Mouse (Mus musculus) brain, embryonic 18.5 days (tissue): Measurements from ENCODE around the gene Edaradd.

ENCODE experiments used
- DNase-seq: peaks from one replicate; pipeline ENCODE4 v3.0.0-alpha.2; 2012; ENCODE audit warnings: low read depth, low spot score

The Edaradd gene

DNA sequence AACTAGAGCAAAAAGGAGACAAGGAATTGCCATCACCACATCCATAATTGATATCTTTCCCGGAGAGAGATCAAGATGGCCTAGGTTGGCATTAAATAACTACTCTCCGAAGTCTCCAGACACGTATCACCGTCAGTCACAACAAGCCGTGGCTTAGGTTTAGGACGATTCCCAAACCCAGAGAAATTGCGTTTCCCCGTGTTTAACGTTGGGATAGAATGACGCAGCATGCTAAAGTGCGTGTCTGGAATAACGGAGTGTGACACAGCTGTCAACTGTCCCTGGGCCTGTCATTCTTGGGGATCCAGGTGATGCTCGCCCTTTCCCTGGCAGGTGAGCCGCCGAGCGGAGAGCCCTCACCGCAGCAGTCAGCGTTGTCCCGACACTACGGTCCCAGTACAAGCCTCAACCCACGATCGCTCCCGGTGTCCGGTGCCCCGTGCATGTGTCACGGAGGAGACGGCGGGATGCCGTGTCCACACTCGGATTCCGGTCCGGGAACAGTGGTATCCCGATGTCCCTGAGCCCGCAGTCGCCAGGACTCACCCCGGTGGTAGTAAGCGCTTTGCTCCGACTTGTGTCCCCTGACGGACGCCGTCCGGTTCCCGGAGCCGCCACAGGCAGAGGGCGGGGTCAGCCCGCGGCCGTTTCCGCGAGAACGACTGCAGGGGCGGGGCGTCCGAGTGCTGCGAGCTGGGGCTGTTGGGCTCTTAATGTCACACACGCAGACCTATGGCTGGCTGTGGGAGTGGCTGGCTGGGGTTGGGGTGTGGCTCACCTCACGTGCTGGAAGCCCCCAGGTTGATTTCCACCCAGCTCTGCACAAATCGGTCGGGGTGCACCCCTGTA is 59.1 kb downstream of the Edaradd start:
- peak; percentile 54 for DNase-seq

DNA sequence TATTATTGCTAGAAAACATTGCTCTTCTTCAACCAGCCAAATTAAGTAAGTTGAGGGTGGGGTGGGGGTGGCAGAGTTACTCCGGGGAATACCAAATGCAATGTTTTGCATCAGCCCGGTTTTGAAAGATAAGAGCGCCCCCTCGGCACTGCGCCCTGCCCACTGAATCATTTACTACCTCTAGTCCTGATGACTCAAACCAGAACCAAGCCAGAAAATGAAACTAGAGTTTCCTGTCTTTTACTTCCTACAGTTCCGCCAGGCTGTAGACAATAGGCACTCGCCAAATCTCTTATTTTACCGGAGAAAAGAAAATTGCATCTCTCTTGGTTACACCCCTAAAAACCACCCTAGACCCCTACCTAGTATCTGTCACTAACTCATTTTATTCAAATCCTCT is 59.8 kb downstream of the Edaradd start:
- no peak for DNase-seq

DNA sequence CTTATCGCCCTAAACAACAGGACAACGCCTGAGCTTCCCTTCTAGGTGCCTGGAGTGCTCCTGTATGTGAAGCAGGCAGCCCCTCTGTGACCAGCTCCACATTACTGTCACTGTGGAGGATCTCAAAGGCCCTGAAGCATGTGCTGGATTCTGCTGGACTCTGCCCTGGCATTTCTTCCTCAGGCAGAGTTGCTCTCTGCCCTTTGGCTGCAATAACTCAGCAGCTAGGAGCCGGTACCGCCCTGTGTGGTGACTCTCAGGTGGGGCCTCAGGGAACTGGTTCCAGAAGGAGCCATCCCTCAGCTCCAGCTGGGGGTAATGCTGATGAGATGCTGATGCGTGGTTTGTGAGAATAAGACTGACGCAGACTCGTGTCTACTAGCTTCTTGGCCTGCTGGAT is 63.5 kb downstream of the Edaradd start:
- DNase-seq, result no peak

DNA sequence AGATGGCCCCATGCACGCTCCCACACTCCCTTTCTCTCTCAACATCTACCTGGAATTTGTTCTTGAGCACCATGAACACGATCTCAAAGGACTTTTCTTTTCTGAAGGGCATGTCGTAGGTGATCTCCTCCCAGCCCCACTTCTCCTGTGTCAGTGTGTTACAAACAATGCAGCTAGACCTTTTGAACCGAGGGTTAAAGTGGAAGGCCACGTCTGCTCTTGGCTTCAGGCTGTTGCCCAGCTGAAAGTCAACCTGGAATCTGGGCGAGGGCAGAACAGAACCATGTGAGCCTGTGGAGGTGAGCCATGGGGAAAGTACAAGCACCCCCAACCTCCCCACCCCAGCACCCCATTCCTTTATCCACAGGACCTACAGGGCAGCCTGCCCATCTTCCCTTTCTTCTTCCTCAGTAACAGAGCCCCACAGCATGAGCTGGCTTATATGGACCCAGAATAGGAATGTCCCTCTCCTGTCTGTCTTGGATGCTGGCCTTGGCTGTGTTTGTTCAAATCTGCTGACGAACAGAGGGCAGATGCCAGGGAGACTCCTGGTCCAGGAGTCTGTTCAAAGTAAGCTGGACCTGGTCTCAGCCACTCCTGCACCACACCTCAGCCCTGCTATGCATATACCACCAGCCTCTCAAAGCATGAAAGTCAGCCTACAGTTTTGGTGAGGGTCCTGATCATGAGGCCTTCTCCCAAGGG is 65.4 kb downstream of the Edaradd start:
- no peak for DNase-seq

DNA sequence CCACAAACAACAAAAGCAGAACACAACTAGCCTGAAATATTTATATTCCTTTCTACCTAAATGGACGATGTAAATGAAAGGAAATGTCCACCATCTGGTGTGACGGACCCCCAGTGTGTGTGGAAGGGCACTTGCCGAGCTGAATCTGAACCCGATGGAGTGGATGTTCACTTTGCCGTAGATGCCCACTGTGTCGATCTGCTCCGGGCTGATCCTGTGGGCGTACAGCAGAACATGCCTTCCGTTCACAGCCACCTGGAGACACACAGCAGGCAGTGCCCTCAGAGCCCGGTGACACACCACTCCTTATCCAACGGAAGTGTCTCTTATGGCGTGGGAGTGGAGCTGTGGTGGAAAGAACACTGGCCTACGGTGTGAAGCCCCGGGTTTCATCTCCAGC is 67.1 kb downstream of the Edaradd start:
- DNase-seq, result no peak

DNA sequence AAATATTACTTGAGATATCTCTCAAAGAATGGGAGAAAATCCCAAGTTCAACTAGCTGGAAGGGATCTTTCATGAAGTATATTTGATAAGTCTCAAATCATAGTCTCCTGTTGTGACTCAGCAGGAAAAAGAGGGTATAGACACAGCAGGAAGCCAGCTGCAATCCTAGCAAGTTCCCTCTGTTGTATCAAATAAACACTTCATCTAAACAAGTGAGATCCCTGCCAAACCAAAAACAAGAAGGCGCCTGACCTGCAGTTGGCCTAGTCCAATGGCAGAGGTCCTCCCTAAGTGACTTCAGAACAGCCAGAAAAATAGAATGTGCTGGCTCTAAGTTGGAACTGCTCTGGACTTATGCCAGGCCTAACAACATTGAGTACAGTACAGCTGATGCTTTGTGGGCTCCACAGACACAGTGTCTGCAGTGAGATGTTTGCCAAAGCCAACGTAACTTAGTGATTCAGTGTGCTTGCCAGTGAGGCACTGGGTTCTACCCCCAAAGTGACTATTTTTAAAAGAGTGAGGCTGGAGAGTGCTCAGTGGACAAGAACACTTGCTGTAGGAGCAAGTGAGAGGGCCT is 78.1 kb downstream of the Edaradd start:
- no peak for DNase-seq

DNA sequence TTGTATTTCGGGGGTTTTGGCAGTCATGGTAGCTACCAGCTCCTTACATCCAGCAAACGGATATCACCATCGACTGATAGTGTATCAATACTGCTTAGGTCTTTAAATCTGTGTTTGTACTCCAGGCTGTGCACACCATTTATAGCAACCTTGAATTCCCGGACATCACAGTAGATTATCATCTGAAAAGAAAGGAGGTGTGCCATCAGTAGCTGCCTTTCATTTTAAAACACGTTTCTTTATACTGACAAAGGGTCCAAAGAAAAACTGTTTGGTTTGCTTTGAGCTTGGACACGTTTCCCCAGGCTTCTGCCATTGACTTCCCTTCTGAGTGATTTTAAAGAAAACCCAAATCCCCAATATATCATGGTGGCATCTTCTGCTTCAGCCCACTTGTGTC is 79.4 kb downstream of the Edaradd start:
- DNase-seq, result no peak

DNA sequence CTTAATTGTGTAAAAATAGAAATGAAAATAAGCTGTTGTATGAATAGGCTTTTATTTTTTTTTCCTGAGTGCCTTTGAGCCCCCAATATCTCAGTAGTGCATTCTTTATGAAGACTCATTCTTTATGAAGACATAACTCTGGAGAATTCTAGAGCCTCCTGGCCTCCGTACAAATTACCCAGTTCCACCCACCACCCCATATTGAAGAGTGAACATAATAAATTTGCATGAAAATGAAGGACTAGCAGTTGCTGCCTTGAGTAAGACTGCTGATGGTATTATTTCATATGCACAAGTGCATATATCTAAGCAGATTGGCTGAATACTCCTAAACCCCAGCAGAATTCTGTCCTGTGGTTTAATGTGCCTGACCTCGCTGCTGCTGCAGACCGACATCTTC is 80.7 kb downstream of the Edaradd start:
- no peak for DNase-seq

DNA sequence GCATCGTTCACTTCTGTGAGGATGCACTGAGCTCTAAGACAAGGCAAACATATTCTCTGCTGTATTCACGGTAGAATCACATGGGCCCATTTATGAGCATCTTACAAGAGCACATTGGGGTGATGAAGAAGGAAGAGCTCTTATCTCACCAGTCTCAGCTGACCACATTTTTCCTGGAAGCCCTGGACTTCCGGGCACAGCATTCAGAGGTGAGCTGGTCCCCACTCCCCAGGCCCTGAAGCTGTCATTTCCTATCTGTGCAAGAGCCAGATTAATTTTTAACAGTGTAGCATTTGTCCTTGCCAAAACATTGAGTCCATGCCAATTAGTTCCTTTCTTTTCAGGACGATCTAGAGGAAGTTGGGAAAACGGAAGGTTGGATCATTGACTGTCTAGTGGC is 86.4 kb downstream of the Edaradd start:
- no peak for DNase-seq

DNA sequence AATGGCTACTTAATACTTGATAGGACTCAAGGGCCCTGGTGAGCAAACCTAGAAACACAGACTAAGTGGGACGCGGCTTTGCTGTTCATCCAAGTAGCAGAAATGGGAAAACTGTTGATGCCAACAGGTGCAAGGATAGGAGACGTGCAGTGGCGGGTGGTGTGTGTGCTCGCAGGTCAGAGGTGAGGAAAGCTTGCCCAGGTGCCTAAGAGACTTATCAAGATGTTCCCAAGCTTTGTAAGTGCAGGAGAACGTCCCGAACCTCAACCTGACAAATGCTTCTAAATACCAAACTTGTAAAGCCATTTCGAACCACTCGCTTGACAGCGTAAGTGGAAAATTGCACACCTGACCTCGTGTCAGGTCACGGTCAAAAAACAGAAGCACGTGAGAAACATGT is 91.7 kb downstream of the Edaradd start:
- no peak for DNase-seq
